Mouse (Mus musculus) layer of hippocampus, adult 2 months (tissue): ENCODE measurements around the gene Pde4b. TPM values are rescaled to one million over a fixed set of nuclear protein-coding genes. Genes with fewer than 3 reads are reported as not detected.
A peak's percentile ranks its signal among the peaks of the same experiment; 100 is the strongest.

Source experiments
- DNase-seq, 2 experiments: peaks; one replicate each; pipeline ENCODE4 v3.0.0; 2022; ENCODE audit warnings: low spot score in 2 of 2
- H3K27ac ChIP-seq: fragments of 200-600 bp; 2 replicates; pipeline ENCODE4 v1.8.1; 2022
- H3K4me3 ChIP-seq: fragments of 200-600 bp; 2 replicates; pipeline ENCODE4 v1.8.1; 2022; ENCODE audit warnings: mild to moderate bottlenecking
- CTCF ChIP-seq: fragments of 200-600 bp; conservative IDR thresholded peaks from 2 replicates; pipeline ENCODE4 v1.8.1; 2022; ENCODE audit warnings: antibody characterized with exemption, mild to moderate bottlenecking, moderate library complexity
- total RNA-seq, 2 experiments: library from RNA; stranded (reverse); gene quantifications; 2 replicates each; pipeline ENCODE4 v1.2.3; 2021

Gene Pde4b
- total RNA-seq, 2 experiments from 2014 or later, result 58.3 to 69.5 TPM

GRCm38 (mm10) chr4:102516982-102517630 lies 429.8 kb downstream of the Pde4b start:
- no peak for TF ChIP-seq CTCF
- peak in 1 of 2 experiments; percentile 32 for DNase-seq
- H3K27ac ChIP-seq, result no peak overlapping the region

GRCm38 (mm10) chr4:102517653-102518052 lies 430.3 kb downstream of the Pde4b start:
- Histone ChIP-seq H3K4me3 (no peak overlapping the region), H3K27ac (no peak overlapping the region)
- no peak for DNase-seq
- no peak for TF ChIP-seq CTCF

More at GRCm38 (mm10) chr4:102516982-102517630, 429.8 kb downstream of the Pde4b start:
- no peak overlapping the region for H3K4me3 ChIP-seq

- H3K4me3 ChIP-seq, result no peak overlapping the region
- no peak overlapping the region for H3K27ac ChIP-seq
- DNase-seq, result no peak
- TF ChIP-seq CTCF, result no peak
Observed at GRCm38 (mm10) chr4:102518341-102518740, 431.0 kb downstream of the Pde4b start.

GRCm38 (mm10) chr4:102520669-102521261 lies 433.4 kb downstream of the Pde4b start:
- TF ChIP-seq CTCF, result no peak
- no peak overlapping the region for H3K27ac ChIP-seq
- DNase-seq, result no peak

GRCm38 (mm10) chr4:102521434-102521833 lies 434.1 kb downstream of the Pde4b start:
- no peak overlapping the region for H3K4me3 ChIP-seq
- DNase-seq, result no peak
- no peak overlapping the region for H3K27ac ChIP-seq
- TF ChIP-seq CTCF, result no peak

More at GRCm38 (mm10) chr4:102520669-102521261, 433.4 kb downstream of the Pde4b start:
- no peak overlapping the region for H3K4me3 ChIP-seq

- Histone ChIP-seq H3K27ac (no peak overlapping the region), H3K4me3 (no peak overlapping the region)
- DNase-seq, result no peak
- TF ChIP-seq CTCF, result no peak
Observed at GRCm38 (mm10) chr4:102527361-102527760, 440.0 kb downstream of the Pde4b start.

GRCm38 (mm10) chr4:102530797-102531196 lies 443.5 kb downstream of the Pde4b start:
- no peak overlapping the region for H3K4me3 ChIP-seq
- H3K27ac ChIP-seq, result no peak overlapping the region
- TF ChIP-seq CTCF, result no peak
- no peak for DNase-seq

- DNase-seq, result no peak
- Histone ChIP-seq H3K27ac (peak overlapping the region; percentile 83; the same call in 1 of the 2 replicates), H3K4me3 (no peak overlapping the region)
- TF ChIP-seq CTCF, result no peak
Observed at GRCm38 (mm10) chr4:102531729-102532128, 444.4 kb downstream of the Pde4b start.

- TF ChIP-seq CTCF, result no peak
- Histone ChIP-seq H3K27ac (peak overlapping the region; percentile 83), H3K4me3 (peak overlapping the region; percentile 15; the same call in 1 of the 2 replicates)
- peak; percentile 26 to 39 for DNase-seq
Observed at GRCm38 (mm10) chr4:102533183-102534048, 446.1 kb downstream of the Pde4b start.

- H3K4me3 ChIP-seq, result peak overlapping the region; percentile 15; the same call in 1 of the 2 replicates
- peak overlapping the region; percentile 83 for H3K27ac ChIP-seq
- DNase-seq, result peak; percentile 26 to 56
- no peak for TF ChIP-seq CTCF
Observed at GRCm38 (mm10) chr4:102534049-102534730, 446.8 kb downstream of the Pde4b start.

GRCm38 (mm10) chr4:102535886-102536285 lies 448.5 kb downstream of the Pde4b start:
- H3K27ac ChIP-seq, result no peak overlapping the region
- no peak overlapping the region for H3K4me3 ChIP-seq
- DNase-seq, result no peak
- TF ChIP-seq CTCF, result no peak

GRCm38 (mm10) chr4:102538266-102538665 lies 450.9 kb downstream of the Pde4b start:
- DNase-seq, result no peak
- TF ChIP-seq CTCF, result no peak
- H3K4me3 ChIP-seq, result no peak overlapping the region
- no peak overlapping the region for H3K27ac ChIP-seq
